Mouse (Mus musculus): ENCODE data around the gene Mfsd13b.

GRCm38 (mm10) chr7:120934716-120935115 lies 47.6 kb upstream of the Mfsd13b start:
- no peak for TF ChIP-seq POLR2A (IDR thresholded peaks at IDR 0.05; ENCODE audit: control insufficient read depth, low read depth, low read length)
- peak; percentile 39; the same call in 1 of the 2 replicates for TF ChIP-seq CTCF (IDR thresholded peaks at IDR 0.05; ENCODE audit: control insufficient read depth, insufficient read depth, insufficient replicate concordance, low read depth, low read length)

Measured in testis, adult 2 months (tissue).